Mouse (Mus musculus) megakaryocyte progenitor cell, adult 5-6 weeks (primary cell): ENCODE measurements around the gene Nhlrc2. TPM values are rescaled to one million over a fixed set of nuclear protein-coding genes. Genes with fewer than 3 reads are reported as not detected.
A peak's percentile ranks its signal among the peaks of the same experiment; 100 is the strongest.
"Not testable (repeated sequence)": the region's sequence is repeated elsewhere in the genome, so short reads cannot be mapped to it uniquely, and the experiment has no call there.

Source experiments
- ATAC-seq: replicated peaks from 2 replicates; pipeline ENCODE4 v1.8.0; 2016; ENCODE audit warnings: mild to moderate bottlenecking, moderate TSS enrichment, inconsistent platforms; ENCODE audit not compliant: poor library complexity
- total RNA-seq, 2 experiments: library from RNA; stranded (forward) in 1 of 2; stranded (reverse) in 1 of 2; fragments of 157-497, 149-512 nt in 1 of 2; fragments of 200-1000 nt in 1 of 2; gene quantifications; 2 replicates each; pipeline versions ENCODE4 v1.2.3 to v1.2.4; 2015 to 2017

The Nhlrc2 gene
- 11.1 and 11.9 TPM in 2 replicates for total RNA-seq (2015)
- 15.7 TPM in 2 replicates for total RNA-seq (2017)

- ATAC-seq = peak; percentile 72
Observed at GRCm38 (mm10) chr19:56548230-56549032, at the start of gene Nhlrc2. Gene Nhlrc2, plus strand, starts transcription at chr19:56548261.

- peak; percentile 80 for ATAC-seq
Observed at GRCm38 (mm10) chr19:56503069-56503468, 45.0 kb upstream of the Nhlrc2 start.

- not testable (repeated sequence) for ATAC-seq
Observed at GRCm38 (mm10) chr19:56503525-56503924, 44.5 kb upstream of the Nhlrc2 start.

- not testable (repeated sequence) for ATAC-seq
Observed at GRCm38 (mm10) chr19:56511207-56511606, 36.9 kb upstream of the Nhlrc2 start.

GRCm38 (mm10) chr19:56513527-56513926 is 34.5 kb upstream of the Nhlrc2 start:
- ATAC-seq = peak; percentile 50

GRCm38 (mm10) chr19:56519408-56519807 is 28.7 kb upstream of the Nhlrc2 start:
- ATAC-seq = not testable (repeated sequence)

- peak; percentile 81 for ATAC-seq
Observed at GRCm38 (mm10) chr19:56530529-56530928, 17.5 kb upstream of the Nhlrc2 start.

GRCm38 (mm10) chr19:56531251-56531650 is 16.8 kb upstream of the Nhlrc2 start:
- ATAC-seq = no peak

GRCm38 (mm10) chr19:56533291-56534071 is 14.6 kb upstream of the Nhlrc2 start:
- ATAC-seq = no peak

GRCm38 (mm10) chr19:56534337-56534736 is 13.7 kb upstream of the Nhlrc2 start:
- no peak for ATAC-seq

- peak; percentile 72 for ATAC-seq
Observed at GRCm38 (mm10) chr19:56535064-56535463, 13.0 kb upstream of the Nhlrc2 start.

GRCm38 (mm10) chr19:56535765-56536164 is 12.3 kb upstream of the Nhlrc2 start:
- no peak; the same call in 1 of the 2 replicates for ATAC-seq

GRCm38 (mm10) chr19:56543320-56543719 is 4.7 kb upstream of the Nhlrc2 start:
- 0 out of 2 replicates have a peak, but pooled peaks have one; percentile 18 for ATAC-seq

- no peak for ATAC-seq
Observed at GRCm38 (mm10) chr19:56544681-56545388, 3.2 kb upstream of the Nhlrc2 start.

GRCm38 (mm10) chr19:56546031-56546430 is 2.0 kb upstream of the Nhlrc2 start:
- ATAC-seq = no peak

GRCm38 (mm10) chr19:56547456-56548229 is 418 bp upstream of the Nhlrc2 start, which contains the start of gene Dclre1a:
Gene Dclre1a, minus strand, starts transcription at chr19:56548222.
- peak; percentile 58 for ATAC-seq

GRCm38 (mm10) chr19:56549033-56549680 is 1.1 kb downstream of the Nhlrc2 start:
- ATAC-seq = no peak

GRCm38 (mm10) chr19:56553177-56553576 is 5.1 kb downstream of the Nhlrc2 start:
- ATAC-seq = no peak

GRCm38 (mm10) chr19:56555972-56556371 is 7.9 kb downstream of the Nhlrc2 start:
- peak; percentile 98 for ATAC-seq
